Mouse (Mus musculus): ENCODE data around the gene Gstm7. TPM values are rescaled to one million over a fixed set of nuclear protein-coding genes. Genes with fewer than 3 reads are reported as not detected.
A peak's percentile ranks its signal among the peaks of the same experiment; 100 is the strongest.

Gene Gstm7
- polyA plus RNA-seq, 1 experiment from 2014 or later = 79.8 TPM

DNA sequence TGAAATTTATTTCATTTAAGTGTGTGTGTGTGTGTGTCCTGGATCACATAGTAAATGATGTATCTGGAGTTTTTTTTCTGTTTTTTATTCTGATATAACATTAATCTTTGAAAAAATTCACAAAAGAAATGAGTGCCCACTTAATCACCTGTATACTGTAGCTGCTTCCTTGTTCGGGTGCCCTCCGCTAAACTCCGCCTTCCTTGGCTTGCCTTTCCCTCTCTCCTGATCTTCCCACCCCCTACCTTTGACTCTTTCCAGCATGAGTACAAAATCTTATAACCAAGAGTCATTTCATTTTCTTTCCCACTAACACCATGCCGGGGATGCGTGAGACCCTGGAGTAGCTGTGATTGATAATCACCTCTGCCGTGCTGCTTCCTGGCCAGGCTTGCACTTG, 511 bp upstream of the Gstm7 start:
- Histone ChIP-seq H3K9me3 (no peaks in the 10 kb centered on the region), H3K4me2 (replicated peaks) (no peak overlapping the region), H3K4me1 (peaks cover 17% of the 10 kb centered on the region), H3K36me3 (no peaks in the 10 kb centered on the region), H3K27me3 (peaks cover 6% of the 10 kb centered on the region), H3K27ac (replicated peaks) (no peak overlapping the region), H3K4me3 (no peak overlapping the region), H3K9ac (replicated peaks) (no peak overlapping the region)
- WGBS = 85% methylated on average over 6 of the region's 6 CpGs
- no peak for ATAC-seq (ENCODE audit: low FRiP score, low read depth)

DNA sequence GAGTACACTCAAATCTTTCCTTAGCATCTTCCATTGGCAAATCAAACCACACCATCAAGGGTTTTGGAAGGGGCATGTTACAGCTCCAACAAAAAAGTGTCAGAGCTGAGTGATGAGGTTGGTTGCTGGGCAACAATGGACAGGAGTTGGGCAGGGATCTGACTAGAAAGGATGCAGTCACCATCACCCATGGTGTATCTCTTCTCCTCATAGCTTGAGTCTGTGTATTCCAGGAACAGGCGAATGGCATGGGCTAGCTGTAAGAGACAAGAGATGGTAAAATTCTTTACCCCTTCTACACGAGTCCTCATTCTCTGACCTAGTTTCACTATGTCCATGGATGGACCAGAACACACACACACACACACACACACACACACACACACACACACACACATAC, 483 bp downstream of the Gstm7 start:
- no peaks in the 10 kb centered on the region for H3K36me3 ChIP-seq
- H3K9me3 ChIP-seq = no peaks in the 10 kb centered on the region
- H3K4me2 ChIP-seq (replicated peaks) = peak overlapping the region; percentile 54
- ATAC-seq (ENCODE audit: low FRiP score, low read depth) = no peak; the same call in 1 of the 2 replicates
- H3K9ac ChIP-seq (replicated peaks) = peak overlapping the region; percentile 51
- H3K4me1 ChIP-seq = peaks cover 17% of the 10 kb centered on the region
- H3K27me3 ChIP-seq = peaks cover 6% of the 10 kb centered on the region
- peak overlapping the region; percentile 36 for H3K4me3 ChIP-seq
- H3K27ac ChIP-seq (replicated peaks) = peak overlapping the region; percentile 90
- WGBS = 42% methylated on average over 2 of the region's 2 CpGs

DNA sequence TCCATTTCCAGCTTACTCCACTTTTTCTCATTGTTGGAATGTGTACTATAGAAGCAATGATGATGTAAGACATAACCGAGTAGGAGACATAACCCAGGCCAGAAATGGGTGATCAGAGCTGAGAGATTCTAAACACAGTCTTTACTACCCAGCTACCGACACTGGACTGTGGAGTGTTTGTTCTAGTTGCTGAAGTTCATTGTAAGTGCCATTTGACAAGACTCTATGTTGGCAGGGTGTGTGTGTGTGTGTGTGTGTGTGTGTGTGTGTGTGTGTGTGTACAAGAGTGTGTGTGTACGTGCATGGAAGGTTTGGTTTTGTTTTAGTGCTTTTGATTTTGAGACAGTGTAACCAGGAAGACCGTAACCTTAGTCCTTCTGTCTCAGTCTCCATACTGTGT, 1.9 kb downstream of the Gstm7 start:
- WGBS = 90% methylated on average over 4 of the region's 4 CpGs
- Histone ChIP-seq H3K4me2 (replicated peaks) (no peak overlapping the region), H3K4me3 (no peak overlapping the region), H3K27ac (replicated peaks) (no peak overlapping the region), H3K9ac (replicated peaks) (no peak overlapping the region), H3K27me3 (peaks cover 6% of the 10 kb centered on the region), H3K36me3 (no peaks in the 10 kb centered on the region), H3K4me1 (peaks cover 17% of the 10 kb centered on the region), H3K9me3 (no peaks in the 10 kb centered on the region)
- no peak for ATAC-seq (ENCODE audit: low FRiP score, low read depth)

DNA sequence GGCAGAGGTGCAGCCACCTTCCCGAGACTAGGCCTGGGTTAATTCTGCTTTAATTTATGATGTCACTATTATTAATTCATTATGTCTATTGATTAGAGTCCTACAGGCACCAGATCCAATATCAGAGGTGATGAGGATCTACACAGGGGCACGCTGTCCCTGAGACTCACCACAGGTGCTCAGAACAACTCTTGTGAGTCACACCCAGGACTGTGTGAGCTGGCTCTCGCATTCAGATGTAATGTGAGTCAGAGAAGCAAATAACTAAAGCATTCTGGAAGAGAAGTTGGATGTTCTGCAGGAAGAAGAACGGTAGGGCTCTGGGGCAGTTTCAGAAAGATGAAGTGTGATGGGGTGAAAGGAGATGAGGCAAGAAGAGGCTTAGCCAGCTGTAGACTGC, 2.4 kb downstream of the Gstm7 start:
- Histone ChIP-seq H3K9ac (replicated peaks) (no peak overlapping the region), H3K4me1 (peaks cover 17% of the 10 kb centered on the region), H3K27ac (replicated peaks) (no peak overlapping the region), H3K27me3 (peaks cover 6% of the 10 kb centered on the region; the same call in 1 of the 2 replicates), H3K4me3 (no peak overlapping the region), H3K4me2 (replicated peaks) (no peak overlapping the region), H3K9me3 (no peaks in the 10 kb centered on the region), H3K36me3 (no peaks in the 10 kb centered on the region)
- 91% methylated on average over 4 of the region's 4 CpGs for WGBS
- ATAC-seq (ENCODE audit: low FRiP score, low read depth) = no peak

DNA sequence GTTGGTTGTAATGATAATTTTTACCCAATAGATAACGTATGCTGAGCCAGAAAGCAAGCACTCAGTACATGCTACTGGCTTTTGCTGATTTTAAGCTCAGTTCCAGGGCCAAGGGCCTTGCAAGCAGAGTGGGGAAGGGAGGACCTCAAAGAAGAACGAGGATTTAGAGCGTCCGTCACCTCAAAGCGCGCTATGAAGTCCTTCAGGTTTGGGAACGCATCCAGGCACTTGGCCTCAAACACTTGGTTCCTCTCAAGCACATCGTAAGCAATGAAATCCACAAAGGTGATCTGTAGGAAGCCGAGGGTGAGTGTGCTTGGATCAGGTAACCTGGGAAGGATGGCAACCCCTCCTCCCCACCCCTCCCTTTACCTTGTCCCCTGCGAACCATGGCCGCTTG, 2.9 kb downstream of the Gstm7 start:
- Histone ChIP-seq H3K4me3 (no peak overlapping the region), H3K4me1 (peaks cover 17% of the 10 kb centered on the region), H3K9ac (replicated peaks) (no peak overlapping the region), H3K4me2 (replicated peaks) (no peak overlapping the region), H3K9me3 (no peaks in the 10 kb centered on the region), H3K27me3 (peaks cover 3% of the 10 kb centered on the region; the same call in 1 of the 2 replicates), H3K27ac (replicated peaks) (no peak overlapping the region), H3K36me3 (no peaks in the 10 kb centered on the region)
- ATAC-seq (ENCODE audit: low FRiP score, low read depth) = no peak
- 92% methylated on average over 11 of the region's 11 CpGs for WGBS

DNA sequence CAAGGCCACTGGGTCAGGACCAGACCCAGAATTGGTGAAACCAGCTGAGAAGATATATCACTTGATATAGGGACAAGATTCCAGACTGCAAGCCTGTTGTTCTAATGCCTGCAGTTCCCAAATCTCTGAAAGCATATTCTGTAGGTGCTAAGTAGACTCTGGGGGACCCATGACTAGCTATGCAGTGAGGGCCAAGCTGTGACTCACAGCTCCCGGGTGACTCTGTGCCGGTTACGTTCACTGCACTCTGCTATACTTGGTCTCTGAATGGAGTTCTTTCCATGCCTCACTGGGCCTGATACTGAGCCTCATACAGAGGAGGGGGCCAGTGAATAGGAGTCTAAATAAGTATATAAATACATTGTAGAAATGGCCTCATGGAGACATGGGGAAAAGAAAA, 3.8 kb downstream of the Gstm7 start:
- H3K4me3 ChIP-seq = no peak overlapping the region
- H3K4me2 ChIP-seq (replicated peaks) = no peak overlapping the region
- H3K27ac ChIP-seq (replicated peaks) = no peak overlapping the region
- no peaks in the 10 kb centered on the region for H3K27me3 ChIP-seq
- WGBS = 71% methylated on average over 3 of the region's 3 CpGs
- H3K9ac ChIP-seq (replicated peaks) = no peak overlapping the region
- ATAC-seq (ENCODE audit: low FRiP score, low read depth) = no peak
- no peaks in the 10 kb centered on the region for H3K36me3 ChIP-seq
- no peaks in the 10 kb centered on the region for H3K9me3 ChIP-seq
- peaks cover 17% of the 10 kb centered on the region for H3K4me1 ChIP-seq

DNA sequence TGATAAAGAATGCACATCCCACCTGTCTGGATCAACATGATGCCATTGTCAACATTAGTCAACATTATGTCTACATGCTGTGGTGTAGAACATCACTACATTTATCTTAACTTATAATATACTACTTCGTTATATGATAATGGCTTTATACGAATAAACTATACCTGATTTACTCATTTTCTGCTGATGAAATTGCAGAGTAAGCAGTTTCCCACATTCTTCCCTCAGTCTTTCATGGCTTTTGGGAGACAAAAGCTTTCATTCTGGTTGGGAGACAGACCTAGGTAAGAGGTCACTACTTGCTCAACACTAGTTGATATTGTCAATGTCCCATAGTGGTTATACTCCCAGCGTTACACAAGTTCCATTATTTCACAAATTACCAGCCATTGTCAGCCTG, 6.3 kb downstream of the Gstm7 start:
- WGBS = 90% methylated on average over 3 of the region's 3 CpGs
- H3K9me3 ChIP-seq = no peaks in the 10 kb centered on the region
- H3K4me3 ChIP-seq = no peak overlapping the region
- peaks cover 4% of the 10 kb centered on the region; the same call in 1 of the 2 replicates for H3K4me1 ChIP-seq
- no peak overlapping the region for H3K27ac ChIP-seq (replicated peaks)
- H3K9ac ChIP-seq (replicated peaks) = no peak overlapping the region
- H3K27me3 ChIP-seq = no peaks in the 10 kb centered on the region
- H3K4me2 ChIP-seq (replicated peaks) = no peak overlapping the region
- ATAC-seq (ENCODE audit: low FRiP score, low read depth) = no peak
- H3K36me3 ChIP-seq = no peaks in the 10 kb centered on the region

DNA sequence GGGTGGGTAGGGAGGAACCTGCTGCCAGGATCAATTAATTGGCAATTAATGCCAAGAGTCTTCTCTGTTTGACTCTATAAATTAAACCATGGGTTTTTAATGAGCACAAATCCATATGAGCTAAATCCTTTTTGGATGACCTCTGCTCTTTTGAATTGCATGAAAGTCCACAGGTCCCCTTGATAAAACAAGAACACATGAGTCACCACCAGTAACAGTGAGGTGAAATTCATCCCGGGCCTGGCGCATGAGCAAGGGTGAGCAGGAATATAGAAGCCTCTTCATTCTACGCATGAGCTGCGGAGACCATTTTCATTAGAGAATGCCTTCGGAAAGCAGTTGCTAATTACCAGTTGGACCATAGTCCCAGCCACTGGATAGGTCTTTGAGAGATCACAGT, 11.3 kb downstream of the Gstm7 start:
- H3K9me3 ChIP-seq = no peaks in the 10 kb centered on the region
- WGBS = 94% methylated on average over 5 of the region's 5 CpGs
- H3K4me3 ChIP-seq = no peak overlapping the region
- no peaks in the 10 kb centered on the region for H3K27me3 ChIP-seq
- H3K36me3 ChIP-seq = no peaks in the 10 kb centered on the region
- no peak overlapping the region for H3K27ac ChIP-seq (replicated peaks)
- H3K9ac ChIP-seq (replicated peaks) = no peak overlapping the region
- no peaks in the 10 kb centered on the region for H3K4me1 ChIP-seq
- H3K4me2 ChIP-seq (replicated peaks) = no peak overlapping the region
- ATAC-seq (ENCODE audit: low FRiP score, low read depth) = no peak

DNA sequence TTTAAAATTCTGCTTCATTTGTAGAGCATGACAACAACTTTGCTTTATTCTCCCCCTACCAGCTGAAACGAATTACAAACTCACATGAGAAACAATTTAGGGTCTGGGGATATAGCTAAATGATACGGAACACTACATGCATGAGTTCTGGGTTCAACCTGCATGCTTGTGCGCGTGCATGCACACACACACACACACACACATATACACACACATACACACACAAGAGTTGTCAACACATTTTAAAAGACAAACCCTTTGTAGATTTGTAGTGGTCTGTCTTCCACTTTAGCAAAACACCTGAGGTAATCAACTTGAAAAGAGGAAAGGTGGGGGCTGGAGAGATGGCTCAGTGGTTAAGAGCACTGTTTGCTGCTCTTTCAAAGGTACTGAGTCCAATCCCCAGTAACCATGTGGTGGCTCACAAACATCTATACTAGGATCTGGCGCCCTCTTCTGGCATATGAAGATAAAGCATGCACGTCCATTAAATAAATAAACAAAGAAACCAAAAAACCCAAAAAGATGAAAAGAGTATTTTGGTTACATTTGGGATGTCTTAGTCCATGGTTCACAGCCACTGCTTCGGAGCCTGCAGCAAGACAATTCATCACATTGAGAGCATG, 13.7 kb downstream of the Gstm7 start:
- 61% methylated on average over 7 of the region's 7 CpGs for WGBS
- no peak overlapping the region for H3K27ac ChIP-seq (replicated peaks)
- no peak overlapping the region for H3K9ac ChIP-seq (replicated peaks)
- no peaks in the 10 kb centered on the region for H3K9me3 ChIP-seq
- H3K4me1 ChIP-seq = no peaks in the 10 kb centered on the region
- H3K27me3 ChIP-seq = no peaks in the 10 kb centered on the region
- H3K36me3 ChIP-seq = no peaks in the 10 kb centered on the region
- ATAC-seq (ENCODE audit: low FRiP score, low read depth) = 0 out of 2 replicates have a peak, but pooled peaks have one; percentile 71
- H3K4me3 ChIP-seq = no peak overlapping the region
- no peak overlapping the region for H3K4me2 ChIP-seq (replicated peaks)

DNA sequence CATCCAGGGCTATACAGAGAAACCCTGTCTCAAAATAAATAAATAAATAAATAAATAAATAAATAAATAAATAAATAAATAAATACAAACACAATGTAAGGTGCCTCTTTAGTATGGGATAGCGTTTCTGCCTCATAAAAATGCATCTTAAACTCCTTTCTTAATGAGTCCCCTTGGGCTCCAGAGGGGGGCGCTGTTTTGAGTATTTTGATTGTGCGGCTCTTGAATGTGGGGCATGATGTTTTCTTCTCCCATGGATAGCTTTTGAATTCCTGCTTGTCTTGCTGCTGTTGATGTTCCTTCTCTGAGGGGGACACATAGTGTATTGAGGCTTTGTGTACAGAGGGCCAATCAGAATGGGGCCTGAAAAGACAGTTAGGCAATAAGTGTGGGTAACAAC, 14.5 kb downstream of the Gstm7 start:
- 79% methylated on average over 3 of the region's 3 CpGs for WGBS
- H3K27me3 ChIP-seq = no peaks in the 10 kb centered on the region
- H3K4me1 ChIP-seq = no peaks in the 10 kb centered on the region
- no peak for ATAC-seq (ENCODE audit: low FRiP score, low read depth)
- H3K36me3 ChIP-seq = no peaks in the 10 kb centered on the region
- H3K9ac ChIP-seq (replicated peaks) = no peak overlapping the region
- H3K4me2 ChIP-seq (replicated peaks) = no peak overlapping the region
- H3K9me3 ChIP-seq = no peaks in the 10 kb centered on the region
- H3K4me3 ChIP-seq = no peak overlapping the region
- no peak overlapping the region for H3K27ac ChIP-seq (replicated peaks)

DNA sequence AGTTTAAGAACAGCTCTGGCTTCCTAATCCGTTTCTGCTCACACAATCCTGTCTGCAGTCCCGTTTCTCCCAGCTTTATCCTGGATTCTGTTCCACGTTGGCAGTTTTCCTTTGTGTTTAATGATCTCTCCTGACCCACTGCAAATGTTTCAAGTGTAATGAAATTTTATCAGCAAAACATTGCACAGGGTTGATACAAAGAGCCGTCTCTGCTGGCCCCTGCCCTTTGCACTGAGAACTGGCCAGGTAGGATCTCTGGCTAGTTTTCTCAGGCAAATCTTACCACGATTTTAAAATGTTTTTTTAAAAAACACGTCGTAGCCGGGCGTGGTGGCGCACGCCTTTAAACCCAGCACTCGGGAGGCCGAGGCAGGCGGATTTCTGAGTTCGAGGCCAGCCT, 14.9 kb downstream of the Gstm7 start:
- H3K27me3 ChIP-seq = no peaks in the 10 kb centered on the region
- WGBS = 78% methylated on average over 15 of the region's 15 CpGs

DNA sequence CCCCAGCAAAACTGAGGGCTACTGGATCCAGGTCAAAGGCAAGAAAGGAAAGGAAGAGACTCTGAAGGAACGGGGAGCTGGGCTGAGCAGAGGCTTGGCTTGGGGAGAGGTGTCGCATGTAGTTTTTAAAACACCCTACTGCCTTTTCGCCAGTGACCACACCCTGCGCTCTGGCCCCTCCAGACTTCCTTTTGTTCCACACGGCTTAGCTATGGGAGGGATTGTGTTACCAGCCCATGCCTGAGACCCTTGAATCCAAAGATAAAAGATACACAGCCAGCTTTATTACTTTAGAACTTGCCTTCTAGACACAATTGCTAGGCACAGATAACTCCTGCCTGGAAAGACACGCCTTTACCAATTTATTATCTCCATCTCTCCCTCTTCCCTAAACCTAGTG, 25.7 kb downstream of the Gstm7 start:
- H3K27ac ChIP-seq (replicated peaks) = no peak overlapping the region
- H3K27me3 ChIP-seq = no peaks in the 10 kb centered on the region
- no peaks in the 10 kb centered on the region for H3K36me3 ChIP-seq
- H3K4me1 ChIP-seq = no peaks in the 10 kb centered on the region
- H3K4me3 ChIP-seq = no peak overlapping the region
- ATAC-seq (ENCODE audit: low FRiP score, low read depth) = no peak
- 62% methylated on average over 6 of the region's 6 CpGs for WGBS
- H3K9ac ChIP-seq (replicated peaks) = no peak overlapping the region
- H3K9me3 ChIP-seq = no peaks in the 10 kb centered on the region
- H3K4me2 ChIP-seq (replicated peaks) = no peak overlapping the region

More for the DNA sequence above, 14.9 kb downstream of the Gstm7 start:
- no peak for ATAC-seq (ENCODE audit: low FRiP score, low read depth)
- Histone ChIP-seq H3K36me3 (no peaks in the 10 kb centered on the region), H3K4me2 (replicated peaks) (no peak overlapping the region), H3K9ac (replicated peaks) (0 out of 2 replicates have a peak overlapping the region, but pooled peaks have one; percentile 6), H3K4me3 (no peak overlapping the region), H3K27ac (replicated peaks) (no peak overlapping the region), H3K9me3 (no peaks in the 10 kb centered on the region), H3K4me1 (no peaks in the 10 kb centered on the region)

Measured in midbrain, embryonic 12.5 days (tissue).